Mouse (Mus musculus): Measurements from ENCODE around the gene Smco2. TPM values are rescaled to one million over a fixed set of nuclear protein-coding genes. Genes with fewer than 3 reads are reported as not detected.
"Not testable (repeated sequence)": the region's sequence is repeated elsewhere in the genome, so short reads cannot be mapped to it uniquely, and the experiment has no call there.

Gene Smco2
- polyA plus RNA-seq, 1 experiment: not detected

DNA sequence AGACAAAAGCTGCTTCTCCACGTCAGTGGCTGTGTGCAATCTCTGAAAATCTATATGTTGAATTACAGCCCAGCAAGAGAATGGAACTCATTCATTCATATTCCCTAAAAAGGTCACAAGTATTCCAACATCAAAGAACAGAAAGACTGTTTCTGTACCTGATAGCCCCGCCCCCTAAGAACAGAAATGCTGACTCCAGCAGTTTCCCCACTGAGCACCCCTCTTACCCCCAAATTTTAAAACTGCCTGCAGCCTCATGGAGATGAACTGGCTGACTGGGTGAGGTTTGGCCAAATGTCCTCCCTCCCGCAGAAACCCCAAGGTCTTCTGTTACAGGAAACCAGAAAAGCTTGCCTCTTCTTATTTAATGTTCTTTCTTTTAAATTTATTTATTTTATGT is 2.5 kb upstream of the Smco2 start:
- no peak for TF ChIP-seq POLR2A (IDR thresholded peaks at IDR 0.05; ENCODE audit: insufficient read depth, low read depth, low read length)
- no peak for TF ChIP-seq CTCF (IDR thresholded peaks at IDR 0.05; ENCODE audit: insufficient read depth, low read depth, low read length)
- no peak overlapping the region for H3K27ac ChIP-seq (ENCODE audit: insufficient read depth, low read depth, low read length)
- 90% methylated on average over 3 of the region's 3 CpGs for WGBS

DNA sequence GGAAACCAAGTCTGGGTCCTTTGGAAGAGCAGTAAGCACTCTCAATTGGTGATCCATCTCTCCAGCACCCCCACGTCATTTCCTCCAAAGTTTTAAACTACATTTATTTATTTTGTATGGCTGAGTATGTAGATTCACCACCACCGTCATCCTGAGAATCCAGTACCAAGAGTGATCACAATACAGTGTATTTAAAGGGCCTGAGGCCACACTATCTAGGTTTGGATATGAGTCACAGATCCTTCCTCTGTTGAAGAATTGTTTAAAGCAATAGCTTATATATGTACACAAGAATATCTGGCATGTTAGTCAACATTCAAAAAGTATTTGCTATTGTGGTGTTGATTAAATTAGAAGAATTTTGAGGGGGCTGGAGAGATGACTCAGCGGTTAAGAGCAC is 1.6 kb upstream of the Smco2 start:
- Histone ChIP-seq H3K27ac (ENCODE audit: insufficient read depth, low read depth, low read length) (no peak overlapping the region), H3K4me3 (ENCODE audit: insufficient read depth, low read depth, low read length) (no peak overlapping the region), H3K4me1 (ENCODE audit: control insufficient read depth, insufficient read depth, low read length) (peaks cover 6% of the 10 kb centered on the region)
- TF ChIP-seq POLR2A (IDR thresholded peaks at IDR 0.05; ENCODE audit: insufficient read depth, low read depth, low read length): no peak
- no peak for TF ChIP-seq CTCF (IDR thresholded peaks at IDR 0.05; ENCODE audit: insufficient read depth, low read depth, low read length)
- 82% methylated on average over 3 of the region's 3 CpGs for WGBS

More for the DNA sequence above, 2.5 kb upstream of the Smco2 start:
- Histone ChIP-seq H3K4me1 (ENCODE audit: control insufficient read depth, insufficient read depth, low read length) (peaks cover 4% of the 10 kb centered on the region), H3K4me3 (ENCODE audit: insufficient read depth, low read depth, low read length) (no peak overlapping the region)

DNA sequence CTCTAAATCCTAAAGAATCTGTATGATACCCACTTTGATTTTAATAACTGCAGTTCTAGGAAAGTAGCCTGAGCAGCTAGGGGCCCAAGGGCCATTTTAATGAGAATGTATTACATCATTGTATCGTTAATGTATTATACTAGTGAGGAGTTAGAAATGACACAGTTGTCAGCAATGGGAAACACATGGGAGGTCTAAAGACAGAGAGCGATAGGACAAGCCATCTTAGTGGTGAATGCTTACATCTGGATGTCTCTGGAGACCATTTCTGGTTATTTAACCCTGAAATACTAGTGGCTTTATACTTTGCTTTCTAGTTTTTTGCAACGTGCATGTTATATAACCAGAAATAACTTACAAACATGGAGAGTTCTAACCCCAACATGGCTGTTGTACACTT is 2.0 kb downstream of the Smco2 start:
- TF ChIP-seq CTCF (IDR thresholded peaks at IDR 0.05; ENCODE audit: insufficient read depth, low read depth, low read length) (no peak), POLR2A (IDR thresholded peaks at IDR 0.05; ENCODE audit: insufficient read depth, low read depth, low read length) (no peak)
- Histone ChIP-seq H3K27ac (ENCODE audit: insufficient read depth, low read depth, low read length) (no peak overlapping the region), H3K4me3 (ENCODE audit: insufficient read depth, low read depth, low read length) (no peak overlapping the region), H3K4me1 (ENCODE audit: control insufficient read depth, insufficient read depth, low read length) (peaks cover 6% of the 10 kb centered on the region; the same call in 1 of the 2 replicates)
- 88% methylated on average over 3 of the region's 3 CpGs for WGBS

DNA sequence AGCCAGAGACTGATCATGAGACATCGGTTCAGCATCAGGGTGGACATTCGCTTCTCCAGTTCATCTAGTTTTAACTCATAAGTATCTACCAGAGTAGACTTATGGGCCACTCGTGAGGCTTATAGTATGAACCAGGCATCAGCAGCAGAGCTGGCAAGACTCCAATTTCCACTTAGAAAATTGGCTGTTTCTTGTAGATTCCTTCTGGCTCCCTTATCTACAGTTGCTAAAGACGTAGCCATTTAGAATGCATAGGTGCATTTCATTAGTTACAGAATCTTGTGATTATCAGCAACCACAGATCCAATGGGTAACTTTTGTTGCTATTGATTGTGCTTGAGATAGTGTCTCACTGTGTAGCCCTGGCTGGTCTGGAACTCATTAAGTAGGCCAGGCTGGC is 2.8 kb downstream of the Smco2 start:
- Histone ChIP-seq H3K27ac (ENCODE audit: insufficient read depth, low read depth, low read length) (no peak overlapping the region), H3K4me1 (ENCODE audit: control insufficient read depth, insufficient read depth, low read length) (peaks cover 6% of the 10 kb centered on the region; the same call in 1 of the 2 replicates), H3K4me3 (ENCODE audit: insufficient read depth, low read depth, low read length) (no peak overlapping the region)
- TF ChIP-seq CTCF (IDR thresholded peaks at IDR 0.05; ENCODE audit: insufficient read depth, low read depth, low read length) (no peak), POLR2A (IDR thresholded peaks at IDR 0.05; ENCODE audit: insufficient read depth, low read depth, low read length) (no peak)
- WGBS: 66% methylated on average over 4 of the region's 4 CpGs

DNA sequence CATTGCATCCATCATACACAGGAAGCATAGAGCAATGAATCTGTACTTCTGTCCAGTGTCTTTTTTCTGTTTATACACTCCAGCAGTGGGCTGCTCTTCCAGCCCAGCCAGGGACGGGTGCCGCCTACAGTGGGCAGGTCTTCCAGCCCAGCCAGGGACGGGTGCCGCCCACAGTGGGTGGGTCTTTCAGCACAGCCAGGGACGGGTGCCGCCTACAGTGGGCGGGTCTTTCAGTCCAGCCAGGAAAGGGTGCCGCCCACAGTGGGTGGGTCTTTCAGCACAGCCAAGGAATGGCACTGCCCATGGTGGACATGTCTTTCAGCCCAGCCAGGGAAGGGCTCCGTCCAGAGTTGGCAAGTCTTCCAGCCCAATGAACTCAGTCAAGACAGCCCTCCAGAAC is 5.3 kb downstream of the Smco2 start:
- 89% methylated on average over 9 of the region's 9 CpGs for WGBS
- no peak overlapping the region for H3K27ac ChIP-seq (ENCODE audit: insufficient read depth, low read depth, low read length)
- TF ChIP-seq CTCF (IDR thresholded peaks at IDR 0.05; ENCODE audit: insufficient read depth, low read depth, low read length) (no peak), POLR2A (IDR thresholded peaks at IDR 0.05; ENCODE audit: insufficient read depth, low read depth, low read length) (no peak)

DNA sequence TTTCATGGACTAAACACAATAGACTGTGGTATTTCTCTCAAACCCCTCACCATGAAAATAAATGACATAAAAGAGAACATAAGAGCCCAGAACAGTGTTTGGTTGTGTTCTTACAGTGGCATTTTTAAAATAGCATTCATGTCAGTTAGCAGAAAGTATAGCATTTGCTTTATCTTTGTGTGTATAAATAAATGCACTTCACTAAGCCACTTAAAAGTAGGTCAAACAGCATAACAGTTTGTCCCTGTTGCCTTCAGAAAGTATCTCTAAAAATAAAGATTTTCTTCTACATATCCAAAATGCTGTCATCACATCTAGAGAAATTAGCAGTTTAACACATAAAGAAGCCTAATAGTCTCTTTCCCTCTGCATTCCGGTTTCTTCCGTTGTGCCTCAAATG is 7.5 kb downstream of the Smco2 start:
- Histone ChIP-seq H3K4me3 (ENCODE audit: insufficient read depth, low read depth, low read length) (no peak overlapping the region), H3K4me1 (ENCODE audit: control insufficient read depth, insufficient read depth, low read length) (peaks cover 5% of the 10 kb centered on the region; the same call in 1 of the 2 replicates), H3K27ac (ENCODE audit: insufficient read depth, low read depth, low read length) (no peak overlapping the region)
- 53% methylated on average over 2 of the region's 2 CpGs for WGBS
- TF ChIP-seq CTCF (IDR thresholded peaks at IDR 0.05; ENCODE audit: insufficient read depth, low read depth, low read length): no peak
- TF ChIP-seq POLR2A (IDR thresholded peaks at IDR 0.05; ENCODE audit: insufficient read depth, low read depth, low read length): no peak

More for the DNA sequence above, 5.3 kb downstream of the Smco2 start:
- Histone ChIP-seq H3K4me3 (ENCODE audit: insufficient read depth, low read depth, low read length) (no peak overlapping the region), H3K4me1 (ENCODE audit: control insufficient read depth, insufficient read depth, low read length) (peaks cover 6% of the 10 kb centered on the region; the same call in 1 of the 2 replicates)

DNA sequence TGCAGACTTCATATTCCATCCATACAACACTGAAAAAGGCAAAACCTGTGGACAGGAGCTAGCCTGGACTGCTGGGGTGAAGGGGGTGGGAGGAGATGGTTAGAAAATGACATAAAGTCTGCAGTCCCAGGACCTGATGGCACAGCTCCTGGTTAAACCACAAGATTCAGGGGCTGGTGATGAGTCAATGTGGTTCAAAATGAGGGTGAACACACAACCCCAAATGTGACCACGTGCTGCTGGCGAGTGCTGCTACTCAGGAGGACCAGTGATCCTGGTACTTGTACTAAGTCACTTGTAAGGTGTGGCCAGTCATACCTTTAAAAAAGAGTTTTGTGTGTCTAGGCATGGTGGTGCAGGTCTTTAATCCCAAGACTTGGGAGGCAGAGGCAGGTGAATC is 13.2 kb downstream of the Smco2 start:
- no peak for TF ChIP-seq POLR2A (IDR thresholded peaks at IDR 0.05; ENCODE audit: insufficient read depth, low read depth, low read length)
- no peak for TF ChIP-seq CTCF (IDR thresholded peaks at IDR 0.05; ENCODE audit: insufficient read depth, low read depth, low read length)
- WGBS: 95% methylated on average over 2 of the region's 2 CpGs
- H3K4me3 ChIP-seq (ENCODE audit: insufficient read depth, low read depth, low read length): no peak overlapping the region
- no peaks in the 10 kb centered on the region for H3K4me1 ChIP-seq (ENCODE audit: control insufficient read depth, insufficient read depth, low read length)
- no peak overlapping the region for H3K27ac ChIP-seq (ENCODE audit: insufficient read depth, low read depth, low read length)

DNA sequence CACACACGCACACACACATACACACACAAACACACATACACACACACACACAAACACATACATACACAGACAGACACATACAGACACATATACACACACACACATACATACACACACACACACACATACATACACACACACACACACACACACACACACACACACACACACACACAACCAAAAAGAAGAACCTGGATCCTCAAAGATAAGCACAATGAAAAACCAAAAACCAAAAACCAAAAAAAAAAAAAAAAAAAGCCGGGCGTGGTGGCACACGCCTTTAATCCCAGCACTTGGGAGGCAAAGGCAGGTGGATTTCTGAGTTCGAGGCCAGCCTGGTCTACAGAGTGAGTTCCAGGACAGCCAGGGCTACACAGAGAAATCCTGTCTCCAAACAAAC is 14.5 kb downstream of the Smco2 start:
- not testable (repeated sequence) for H3K4me3 ChIP-seq (ENCODE audit: insufficient read depth, low read depth, low read length); H3K27ac ChIP-seq (ENCODE audit: insufficient read depth, low read depth, low read length); H3K4me1 ChIP-seq (ENCODE audit: control insufficient read depth, insufficient read depth, low read length)
- 87% methylated on average over 5 of the region's 5 CpGs for WGBS

DNA sequence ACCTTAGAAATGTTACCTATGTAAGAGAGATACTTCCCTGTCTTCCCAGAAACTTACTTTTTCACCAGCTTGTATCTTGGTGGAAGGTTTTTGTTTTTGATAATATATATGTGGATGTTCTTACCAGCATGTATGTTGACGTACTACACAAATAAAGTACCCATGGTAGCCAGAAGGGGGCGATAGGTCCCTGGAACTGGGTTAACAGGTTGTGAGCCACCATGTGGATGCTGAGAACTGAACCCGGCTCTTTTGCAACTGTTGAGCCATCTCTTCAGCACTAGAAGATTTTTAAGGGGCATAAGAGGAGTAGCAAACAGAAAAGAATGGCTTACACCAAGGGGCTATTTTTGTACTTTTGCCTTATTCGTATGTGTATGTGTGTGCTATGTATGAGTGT is 15.8 kb downstream of the Smco2 start:
- TF ChIP-seq CTCF (IDR thresholded peaks at IDR 0.05; ENCODE audit: insufficient read depth, low read depth, low read length): no peak
- no peak for TF ChIP-seq POLR2A (IDR thresholded peaks at IDR 0.05; ENCODE audit: insufficient read depth, low read depth, low read length)
- no peaks in the 10 kb centered on the region for H3K4me1 ChIP-seq (ENCODE audit: control insufficient read depth, insufficient read depth, low read length)
- H3K27ac ChIP-seq (ENCODE audit: insufficient read depth, low read depth, low read length): no peak overlapping the region
- 82% methylated on average over 4 of the region's 4 CpGs for WGBS
- H3K4me3 ChIP-seq (ENCODE audit: insufficient read depth, low read depth, low read length): no peak overlapping the region

DNA sequence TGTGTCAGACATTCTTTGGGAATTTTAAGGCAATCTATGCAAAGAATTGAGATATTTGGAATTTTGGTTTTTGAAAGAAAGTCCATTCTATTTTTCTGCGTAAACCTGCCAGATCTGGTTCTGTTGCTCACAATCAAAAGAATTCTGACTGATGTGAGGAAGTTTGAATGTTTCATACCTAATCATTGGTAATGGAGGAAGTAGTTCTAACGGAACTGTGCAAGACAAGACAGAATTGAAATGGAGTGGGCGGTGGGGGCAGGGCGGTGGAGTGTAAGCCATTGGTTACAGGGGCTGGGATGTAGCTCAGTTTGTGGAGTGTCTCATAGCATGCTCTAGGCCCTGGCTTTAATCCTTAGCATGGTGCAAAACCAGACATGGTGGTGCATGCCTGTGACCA is 22.1 kb downstream of the Smco2 start:
- H3K4me3 ChIP-seq (ENCODE audit: insufficient read depth, low read depth, low read length): no peak overlapping the region
- H3K4me1 ChIP-seq (ENCODE audit: control insufficient read depth, insufficient read depth, low read length): peaks cover 3% of the 10 kb centered on the region
- TF ChIP-seq CTCF (IDR thresholded peaks at IDR 0.05; ENCODE audit: insufficient read depth, low read depth, low read length): no peak
- no peak for TF ChIP-seq POLR2A (IDR thresholded peaks at IDR 0.05; ENCODE audit: insufficient read depth, low read depth, low read length)
- WGBS: 88% methylated on average over 4 of the region's 4 CpGs
- no peak overlapping the region for H3K27ac ChIP-seq (ENCODE audit: insufficient read depth, low read depth, low read length)

All from olfactory bulb, adult 2 months (tissue).